Mouse (Mus musculus) retina, embryonic 14.5 days (tissue): ENCODE data around the gene Usp48.

Source experiments
- DNase-seq: peaks from one replicate; pipeline ENCODE4 v3.0.0-alpha.2; 2015; ENCODE audit warnings: low spot score

The Usp48 gene

GRCm38 (mm10) chr4:137661547-137661946 lies 68.0 kb downstream of the Usp48 start:
- DNase-seq = peak; percentile 84

GRCm38 (mm10) chr4:137663491-137663890 lies 69.9 kb downstream of the Usp48 start:
- DNase-seq = no peak

GRCm38 (mm10) chr4:137664433-137664979 lies 71.0 kb downstream of the Usp48 start, which contains the start of gene Rap1gap:
Gene Rap1gap (plus strand): TSS chr4:137664726.
- DNase-seq = peak; percentile 52

DNA sequence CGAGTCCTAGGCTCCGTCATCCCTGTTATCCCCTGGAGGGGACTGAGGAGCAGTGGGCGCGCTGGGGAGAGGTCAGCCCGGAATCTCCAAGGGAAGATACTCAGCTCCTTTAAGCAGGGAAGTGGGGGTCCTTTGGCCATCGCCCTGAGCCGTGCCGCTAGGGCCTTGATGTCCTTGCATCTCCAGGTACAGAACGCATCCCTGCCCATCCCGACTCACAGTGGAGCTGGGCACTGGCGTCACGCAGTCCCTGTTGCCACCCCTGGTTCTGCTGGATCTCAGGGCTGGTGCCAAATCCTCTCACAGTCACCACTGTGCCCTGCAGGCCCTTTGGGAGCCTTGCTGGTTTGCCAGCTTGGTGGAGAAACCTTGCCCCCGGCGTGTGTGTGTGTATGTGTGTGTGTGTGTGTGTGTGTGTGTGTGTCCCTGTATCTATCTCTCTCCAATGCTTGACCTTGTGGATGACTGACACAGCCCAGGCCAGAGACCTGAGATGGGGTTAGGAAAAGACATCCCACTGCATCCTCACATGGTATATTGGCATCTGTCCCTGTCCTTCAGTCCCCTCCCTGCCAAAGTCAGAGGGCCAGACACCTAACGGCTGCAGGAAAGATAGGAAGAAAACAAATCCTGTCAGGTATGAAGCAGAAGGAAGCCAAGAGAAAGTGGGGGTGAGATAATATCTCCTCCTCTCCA lies 71.6 kb downstream of the Usp48 start:
- DNase-seq = peak; percentile 35

GRCm38 (mm10) chr4:137665791-137666190 lies 72.2 kb downstream of the Usp48 start:
- DNase-seq = no peak

DNA sequence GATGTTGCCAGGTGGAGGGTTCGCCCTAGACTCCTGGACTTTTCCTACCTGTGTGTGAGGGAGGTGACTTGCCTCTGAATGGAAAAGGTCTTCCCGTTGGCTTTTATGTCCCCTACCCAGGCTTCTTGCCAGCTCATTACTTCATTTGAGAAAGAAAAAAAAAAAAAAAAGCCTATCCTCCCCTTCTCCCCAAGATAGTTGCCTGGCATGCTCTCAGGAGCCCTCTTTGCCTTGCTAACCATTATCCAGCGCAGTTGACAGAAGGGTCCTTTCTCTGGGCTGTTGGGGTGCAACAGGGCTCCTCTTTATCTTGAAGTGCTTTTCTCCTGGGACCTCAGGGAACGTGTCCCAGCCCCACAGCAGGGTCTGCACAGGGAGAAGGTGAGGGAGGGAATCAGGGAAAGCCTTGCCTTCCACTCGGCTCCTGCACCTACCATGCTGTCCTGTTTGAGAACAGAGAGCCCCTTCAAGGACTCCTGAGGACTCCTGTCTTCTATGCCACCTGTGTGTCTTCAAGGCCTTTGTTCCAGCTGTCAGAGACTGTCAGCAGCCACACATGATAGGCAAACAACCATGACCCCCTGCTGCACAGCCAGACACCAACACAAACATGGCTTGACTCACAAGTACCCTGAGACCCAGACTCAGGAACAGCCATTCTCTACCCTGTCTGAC lies 72.9 kb downstream of the Usp48 start:
- no peak for DNase-seq

GRCm38 (mm10) chr4:137666958-137667345 lies 73.4 kb downstream of the Usp48 start:
- DNase-seq = no peak

DNA sequence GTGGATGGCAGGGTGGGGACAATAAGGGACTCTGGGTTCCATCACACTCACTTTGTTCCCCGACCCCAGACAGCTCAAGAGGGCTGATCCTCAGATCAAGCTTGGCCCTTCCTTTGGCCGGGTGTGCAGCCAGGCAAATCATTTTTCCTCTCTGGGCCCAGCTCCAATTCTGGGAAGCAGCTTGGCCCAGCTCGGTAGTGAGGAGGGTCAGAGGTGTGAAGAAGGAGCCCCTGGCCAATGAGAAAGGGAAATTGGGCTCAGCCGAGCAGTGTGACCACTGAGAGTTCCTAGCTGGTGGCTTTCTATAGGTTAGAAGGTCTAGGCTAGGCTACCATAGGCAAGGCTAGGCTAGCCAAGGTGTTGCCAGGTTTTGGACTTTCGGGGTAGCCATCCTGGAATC lies 74.2 kb downstream of the Usp48 start:
- no peak for DNase-seq

DNA sequence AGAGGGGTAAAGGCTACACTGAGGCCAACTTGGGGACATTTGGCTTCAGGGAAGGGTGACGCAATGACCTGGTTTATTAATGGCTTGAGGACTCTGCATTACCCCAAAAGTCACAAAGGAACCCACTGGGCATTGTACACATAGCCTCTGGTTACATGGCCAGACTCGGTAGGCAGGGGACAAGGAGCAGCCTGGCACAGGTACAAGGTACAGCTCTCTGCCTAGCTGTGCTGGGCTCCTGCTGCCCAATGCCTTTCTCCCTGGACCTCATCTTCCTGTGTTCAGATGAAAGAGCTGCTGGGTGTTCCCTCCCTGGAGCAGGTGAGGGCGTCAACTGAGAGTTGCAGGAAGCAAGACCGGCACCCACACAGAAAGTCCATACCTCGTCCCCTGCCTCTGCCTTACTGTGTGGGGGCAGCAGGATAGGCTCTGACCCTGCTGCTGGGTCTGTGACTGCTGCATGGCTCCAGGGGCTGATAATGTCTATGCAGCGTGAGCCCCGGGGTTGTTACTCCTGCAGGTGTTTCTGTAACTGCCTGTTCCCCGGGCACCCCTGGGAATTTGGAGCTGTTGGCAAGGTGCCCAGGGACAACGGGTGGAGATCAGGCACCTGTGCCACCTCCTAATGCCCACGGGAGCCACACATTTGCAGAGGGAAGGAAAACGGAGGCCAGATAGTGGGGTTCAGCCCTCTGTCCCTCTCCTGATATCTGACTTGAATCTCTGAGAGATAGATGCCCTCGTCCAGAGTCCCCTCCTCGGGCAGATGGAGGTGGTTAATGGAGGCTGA lies 78.4 kb downstream of the Usp48 start:
- DNase-seq = no peak

- DNase-seq = no peak
Observed at GRCm38 (mm10) chr4:137675566-137675965, 82.0 kb downstream of the Usp48 start.

GRCm38 (mm10) chr4:137676057-137676456 lies 82.5 kb downstream of the Usp48 start:
- peak; percentile 89 for DNase-seq

DNA sequence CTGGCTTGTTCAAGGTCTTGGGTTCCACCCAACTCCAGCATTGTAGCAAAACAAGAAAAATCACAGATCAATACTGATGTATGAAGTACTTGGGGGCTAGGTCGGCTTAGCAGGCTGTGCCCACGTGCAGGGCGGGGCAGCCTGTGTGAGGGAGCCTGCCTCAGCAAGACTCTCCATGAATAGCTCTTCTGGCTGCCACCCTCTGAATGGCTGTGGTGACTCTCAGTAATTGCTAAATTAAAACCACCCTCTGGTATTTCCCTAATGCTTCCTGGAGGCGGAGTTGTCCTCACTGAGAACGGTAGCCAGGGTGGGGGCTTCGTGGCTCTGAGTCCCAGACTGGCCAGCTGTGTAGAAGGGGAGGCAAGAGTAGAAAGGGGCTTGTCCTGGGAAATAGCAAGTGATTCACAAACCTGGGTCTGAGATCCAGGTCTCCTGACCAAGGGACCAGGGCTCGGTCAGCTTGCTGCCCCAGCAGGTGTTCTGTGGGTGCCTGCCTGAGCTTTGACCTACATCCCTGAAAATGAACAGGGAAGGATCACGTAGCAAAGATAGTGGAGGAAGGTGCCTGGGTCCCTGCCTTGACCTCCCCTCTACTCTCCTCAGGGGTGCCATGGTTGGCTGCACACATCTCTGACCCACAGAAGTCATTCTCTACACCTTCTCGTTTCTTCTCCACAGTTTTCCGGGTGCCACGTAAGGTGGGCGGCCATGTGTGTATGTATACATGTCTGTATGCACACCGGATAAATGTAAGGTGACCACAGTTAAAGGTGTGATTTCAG lies 83.3 kb downstream of the Usp48 start:
- no peak for DNase-seq

- no peak for DNase-seq
Observed at GRCm38 (mm10) chr4:137677906-137678305, 84.4 kb downstream of the Usp48 start.

DNA sequence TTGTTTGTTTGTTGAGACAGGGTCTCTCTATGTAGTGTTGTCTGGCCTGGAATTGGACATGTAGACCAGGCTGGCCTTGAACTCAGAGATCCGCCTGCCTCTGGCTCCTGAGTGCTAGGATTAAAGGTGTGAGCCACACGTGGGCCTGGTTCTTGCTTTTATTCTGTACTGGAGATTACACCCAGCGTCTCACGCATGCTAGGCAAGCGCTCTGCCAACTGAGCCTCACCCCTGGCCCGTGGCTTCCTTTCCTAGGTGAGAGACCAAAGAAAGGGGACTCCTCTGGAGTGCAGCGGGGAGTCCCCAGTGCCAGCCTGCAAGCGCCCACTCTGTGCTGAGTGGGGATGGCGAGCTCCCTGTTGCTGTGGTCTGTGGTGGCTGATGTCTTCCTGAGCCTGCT lies 85.0 kb downstream of the Usp48 start:
- DNase-seq = no peak

DNA sequence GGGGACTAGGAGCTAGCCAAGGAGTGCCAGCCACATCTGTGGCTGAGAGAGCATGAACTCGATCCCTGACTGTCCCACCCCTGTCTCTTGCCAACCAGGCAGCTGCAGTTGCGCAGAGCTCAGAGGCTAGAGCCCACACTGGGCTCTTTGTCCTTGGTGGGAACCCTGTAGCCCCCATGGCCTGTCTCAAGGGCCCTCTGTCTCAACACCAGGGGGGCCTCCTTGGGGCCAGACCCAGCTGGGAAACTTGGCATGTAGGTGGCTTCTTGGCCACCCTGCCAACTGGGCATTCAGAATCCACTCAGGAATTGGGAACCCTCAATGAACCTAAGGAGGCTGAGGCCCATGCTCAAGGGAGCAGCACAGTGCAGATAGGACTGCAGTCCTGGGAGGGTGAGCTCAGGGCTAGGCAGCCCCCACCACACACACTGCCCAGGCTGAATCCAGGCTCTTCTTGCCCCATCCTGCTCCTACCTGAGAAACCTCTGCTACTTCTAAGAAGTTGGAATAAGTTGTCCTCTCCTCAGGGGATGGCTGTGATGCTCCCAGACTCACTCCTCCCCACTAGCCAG lies 86.5 kb downstream of the Usp48 start:
- no peak for DNase-seq

- DNase-seq = peak; percentile 36
Observed at GRCm38 (mm10) chr4:137680721-137681120, 87.2 kb downstream of the Usp48 start.

DNA sequence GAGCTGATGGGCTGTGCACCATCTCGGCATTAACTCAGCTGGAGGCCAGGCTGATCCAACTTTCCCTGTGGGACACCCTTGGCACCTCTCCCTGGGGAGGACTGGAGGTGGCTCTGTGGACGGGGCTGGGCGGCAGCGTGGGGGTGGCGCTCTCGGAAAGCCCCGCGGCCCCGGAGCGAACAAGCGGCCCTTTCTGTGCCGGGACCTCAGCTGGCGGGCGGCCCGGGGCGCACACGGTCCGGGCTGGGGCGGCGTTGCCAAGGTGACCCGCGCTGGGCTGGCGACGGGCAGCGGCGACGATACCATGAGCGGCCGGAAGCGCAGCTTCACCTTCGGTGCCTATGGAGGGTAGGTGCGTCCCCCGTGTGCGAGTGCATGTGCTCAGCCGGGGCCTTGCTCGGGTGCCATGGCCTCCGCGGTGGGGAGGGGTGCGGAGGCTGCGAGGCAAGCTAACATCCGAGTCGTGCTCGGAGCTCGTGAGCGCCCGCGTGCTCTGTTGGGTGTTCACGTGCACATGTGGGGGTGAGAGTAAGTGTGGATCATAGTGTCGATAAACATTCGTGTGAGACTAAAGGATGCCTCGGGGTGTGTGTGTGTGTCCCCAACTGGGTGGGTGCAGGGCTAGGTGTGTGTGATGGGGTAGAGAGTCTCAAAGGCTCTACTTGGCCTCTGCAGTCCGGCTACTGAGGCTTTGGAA lies 88.0 kb downstream of the Usp48 start:
- DNase-seq = peak; percentile 55

DNA sequence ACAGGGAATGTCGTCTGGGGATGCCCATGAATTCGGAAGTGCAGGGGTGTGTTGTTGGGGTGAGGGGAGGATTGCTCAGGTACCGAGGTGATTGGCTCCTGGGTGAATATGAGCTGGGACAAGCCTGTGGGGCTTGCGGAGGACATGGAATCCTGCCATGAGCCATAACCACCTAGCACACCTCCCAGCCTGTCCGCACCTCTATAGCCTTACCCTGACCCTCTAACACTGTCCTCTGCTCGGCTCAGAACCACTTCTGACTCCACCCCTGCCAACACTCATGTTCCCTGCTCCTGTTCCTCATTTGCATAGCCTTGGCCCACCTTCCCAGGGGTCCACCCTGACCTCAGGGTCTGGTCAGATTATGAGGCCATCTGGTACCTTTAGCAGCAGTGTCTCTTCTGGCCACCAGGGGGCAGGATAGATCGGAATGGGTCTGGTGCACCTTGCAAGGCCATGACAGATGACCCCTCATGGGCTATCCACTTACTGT lies 89.5 kb downstream of the Usp48 start:
- peak; percentile 76 for DNase-seq

GRCm38 (mm10) chr4:137684830-137685343 lies 91.3 kb downstream of the Usp48 start:
- DNase-seq = no peak

GRCm38 (mm10) chr4:137686303-137686702 lies 92.7 kb downstream of the Usp48 start:
- DNase-seq = no peak
